Mouse (Mus musculus): ENCODE data around the gene Vps35l.

The Vps35l gene

GRCm38 (mm10) chr7:118879466-118880029 is 139.5 kb downstream of the Vps35l start:
- DNase-seq (ENCODE audit: extremely low read depth, low read depth) = no peak

- no peak for DNase-seq (ENCODE audit: extremely low read depth, low read depth)
These were observed 143.9 kb downstream of the Vps35l start for GRCm38 (mm10) chr7:118883957-118884356.

GRCm38 (mm10) chr7:118884969-118885368 is 144.9 kb downstream of the Vps35l start:
- no peak for DNase-seq (ENCODE audit: extremely low read depth, low read depth)

- no peak for DNase-seq (ENCODE audit: extremely low read depth, low read depth)
These were observed 147.5 kb downstream of the Vps35l start for GRCm38 (mm10) chr7:118887303-118888055.

- no peak for DNase-seq (ENCODE audit: extremely low read depth, low read depth)
These were observed 149.1 kb downstream of the Vps35l start for GRCm38 (mm10) chr7:118889046-118889680.

Data from MEL-GATA-1-ER (cell line).